Mouse (Mus musculus): ENCODE measurements around the gene Pak3.
"Not testable (repeated sequence)": the region's sequence is repeated elsewhere in the genome, so short reads cannot be mapped to it uniquely, and the experiment has no call there.

DNA sequence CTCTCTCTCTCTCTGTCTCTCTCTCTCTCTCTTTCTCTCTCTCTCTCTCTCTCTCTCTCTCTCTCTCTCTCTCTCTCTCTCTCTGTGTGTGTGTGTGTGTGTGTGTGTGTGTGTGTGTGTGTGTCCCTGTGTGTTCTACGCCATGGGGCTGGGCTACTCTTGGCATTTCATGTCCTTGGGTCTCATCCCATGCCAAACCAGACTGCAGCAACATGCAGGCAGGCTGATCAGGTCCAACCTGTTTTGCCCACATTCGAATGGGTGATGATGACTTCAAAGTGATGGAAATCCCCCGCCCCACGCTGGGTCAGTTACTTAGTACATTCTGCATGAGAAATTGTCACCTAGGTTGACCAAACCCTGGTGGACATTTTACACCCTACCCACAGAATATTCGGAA, 1.1 kb downstream of the Pak3 start:
- TF ChIP-seq GATA1, TAL1 (IDR thresholded peaks at IDR 0.05; ENCODE audit: low read length): not testable (repeated sequence)

Data from erythroblast, embryonic 14.5 days (primary cell).